Mouse (Mus musculus) lung, adult 2 months (tissue): ENCODE results near the gene Dhodh.

ENCODE experiments used
- CTCF ChIP-seq: fragments of 200-500 bp; IDR thresholded peaks from 2 replicates; pipeline ENCODE4 v1.5.1; 2011; ENCODE audit warnings: mild to moderate bottlenecking, low read length, control low read depth; ENCODE audit not compliant: insufficient read depth
- POLR2A ChIP-seq: fragments of 200-500 bp; IDR thresholded peaks from 2 replicates; pipeline ENCODE4 v1.6.1; 2011; ENCODE audit warnings: low read depth, mild to moderate bottlenecking, control low read depth, low read length, borderline replicate concordance; ENCODE audit errors: extremely low read depth

DNA sequence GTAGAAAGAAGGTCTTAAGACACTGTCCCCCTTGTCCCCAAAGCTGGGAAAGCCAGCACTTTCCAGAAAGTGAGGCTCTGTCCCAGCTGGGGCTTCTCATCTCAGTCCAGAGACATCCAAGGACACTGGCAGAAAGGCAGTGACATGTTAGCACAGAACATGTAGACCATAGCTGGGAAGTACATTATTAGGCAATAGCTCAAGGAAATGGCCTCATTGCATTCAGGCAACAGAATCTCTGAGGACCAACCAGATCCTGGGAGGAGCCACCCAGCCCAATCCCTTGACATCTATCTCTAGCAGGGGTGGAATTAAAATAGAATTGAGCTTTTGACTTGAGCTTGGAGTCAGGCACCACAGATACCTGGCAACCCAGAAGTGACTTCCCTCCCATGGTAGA, 22.8 kb downstream of the Dhodh start:
- TF ChIP-seq CTCF (no peak), POLR2A (no peak)
